Mouse (Mus musculus) spleen, postnatal 4 days (tissue): Measurements from ENCODE around the gene Cnot10.
"Not testable (repeated sequence)": the region's sequence is repeated elsewhere in the genome, so short reads cannot be mapped to it uniquely, and the experiment has no call there.

ENCODE experiments used
- DNase-seq, 2 experiments: peaks; one replicate each; pipeline ENCODE4 v3.0.0; 2022; ENCODE audit warnings: low spot score in 2 of 2

The Cnot10 gene

GRCm38 (mm10) chr9:114649371-114649770, 9.4 kb upstream of the Cnot10 start:
- no peak for DNase-seq

- DNase-seq, result not testable (repeated sequence)
These were observed 8.5 kb upstream of the Cnot10 start for GRCm38 (mm10) chr9:114648472-114648871.

GRCm38 (mm10) chr9:114647506-114648432, 7.8 kb upstream of the Cnot10 start:
- DNase-seq, result no peak

GRCm38 (mm10) chr9:114646556-114647505, 6.8 kb upstream of the Cnot10 start:
- DNase-seq, result no peak

- no peak for DNase-seq
These were observed 717 bp downstream of the Cnot10 start for GRCm38 (mm10) chr9:114639186-114639748.

- DNase-seq, result no peak
These were observed 3.2 kb downstream of the Cnot10 start for GRCm38 (mm10) chr9:114636751-114637150.

GRCm38 (mm10) chr9:114636150-114636549, 3.8 kb downstream of the Cnot10 start:
- DNase-seq, result no peak

GRCm38 (mm10) chr9:114632331-114632730, 7.7 kb downstream of the Cnot10 start:
- DNase-seq, result no peak

- DNase-seq, result no peak
These were observed 13.3 kb downstream of the Cnot10 start for GRCm38 (mm10) chr9:114626726-114627125.

- DNase-seq, result no peak
These were observed 15.8 kb downstream of the Cnot10 start for GRCm38 (mm10) chr9:114624178-114624577.

GRCm38 (mm10) chr9:114621149-114621548, 18.8 kb downstream of the Cnot10 start:
- no peak for DNase-seq

- DNase-seq, result no peak
These were observed 25.6 kb downstream of the Cnot10 start for GRCm38 (mm10) chr9:114614176-114614953.

- DNase-seq, result no peak
These were observed 27.0 kb downstream of the Cnot10 start for GRCm38 (mm10) chr9:114613026-114613425.

- no peak for DNase-seq
These were observed 27.4 kb downstream of the Cnot10 start for GRCm38 (mm10) chr9:114612566-114612965.

GRCm38 (mm10) chr9:114610266-114610665, 29.7 kb downstream of the Cnot10 start:
- DNase-seq, result no peak

- DNase-seq, result no peak
These were observed 36.0 kb downstream of the Cnot10 start for GRCm38 (mm10) chr9:114603876-114604540.

- no peak for DNase-seq
These were observed 38.9 kb downstream of the Cnot10 start for GRCm38 (mm10) chr9:114601096-114601495.

GRCm38 (mm10) chr9:114585017-114585345, 55.0 kb downstream of the Cnot10 start:
- no peak for DNase-seq

GRCm38 (mm10) chr9:114584183-114585016, 55.6 kb downstream of the Cnot10 start:
- no peak for DNase-seq

- DNase-seq, result peak; percentile 30 to 75
These were observed 56.2 kb downstream of the Cnot10 start for GRCm38 (mm10) chr9:114583812-114584182.
